Comparison of ENCODE assay signal across 8 mouse cellular contexts in the genomic region with DNA sequence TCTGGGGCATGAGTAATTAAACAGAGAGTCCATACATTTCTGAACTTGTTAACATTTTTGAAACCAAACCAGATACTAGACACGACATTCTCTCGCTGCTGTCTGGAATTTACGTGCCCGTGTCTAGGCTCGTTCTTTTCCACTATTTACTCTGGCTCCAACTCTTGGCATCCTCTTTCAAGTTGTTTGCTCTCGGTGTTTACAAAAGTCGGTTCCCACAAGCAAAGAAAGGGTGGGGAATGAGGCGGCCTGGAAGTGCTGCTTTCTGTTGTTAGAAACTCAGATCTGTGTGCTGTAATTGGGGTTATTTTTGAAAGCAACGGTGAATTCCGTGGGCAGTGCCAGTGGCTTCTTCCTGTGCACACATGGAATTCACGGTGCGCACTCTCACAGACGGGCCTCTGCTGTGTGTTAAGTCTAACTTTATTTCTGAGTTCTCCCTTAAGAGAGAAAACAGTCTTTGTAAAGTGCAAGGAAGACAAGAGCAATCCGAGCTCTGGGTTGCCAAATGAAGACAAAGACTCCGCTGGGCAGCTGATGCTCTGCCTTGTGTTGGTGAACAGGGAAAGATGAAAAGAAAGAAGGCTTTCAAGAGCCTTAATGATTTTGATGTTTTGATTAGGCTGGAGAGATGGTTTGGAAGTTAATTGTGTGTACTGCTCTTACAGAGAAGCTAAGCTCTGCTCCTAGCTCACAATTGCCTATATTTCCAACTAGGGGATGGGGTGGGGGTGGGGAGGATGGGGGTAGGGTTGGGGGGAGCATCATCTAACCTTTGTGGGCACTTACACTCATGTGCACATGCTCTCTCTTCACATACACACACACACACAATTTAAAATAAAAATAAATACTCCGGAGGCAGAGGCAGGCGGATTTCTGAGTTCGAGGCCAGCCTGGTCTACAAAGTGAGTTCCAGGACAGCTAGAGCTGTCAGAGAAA.
DNase-seq lines count a peak whose midpoint lies in the region; ATAC-seq lines count a peak whose summit lies in the region.

No protein-coding gene starts in this region.

- no peaks in the 10 kb centered on the region for H3K9me3 ChIP-seq in liver, embryonic 15.5 days (replicated peaks)
- H3K9me3 ChIP-seq in liver, embryonic 12.5 days (replicated peaks), result no peaks in the 10 kb centered on the region
- H3K9me3 ChIP-seq in neural tube, embryonic 15.5 days (replicated peaks), result no peaks in the 10 kb centered on the region

- H3K4me1 ChIP-seq in liver, embryonic 15.5 days (replicated peaks), result no peaks in the 10 kb centered on the region
- H3K4me1 ChIP-seq in liver, embryonic 12.5 days, result no peaks in the 10 kb centered on the region
- no peaks in the 10 kb centered on the region for H3K4me1 ChIP-seq in neural tube, embryonic 15.5 days

- no peak overlapping the region for H3K4me3 ChIP-seq in liver, embryonic 15.5 days (replicated peaks)
- H3K4me3 ChIP-seq in liver, embryonic 12.5 days, result no peak overlapping the region
- no peak overlapping the region for H3K4me3 ChIP-seq in neural tube, embryonic 15.5 days (replicated peaks)

- no peak overlapping the region for H3K27ac ChIP-seq in liver, embryonic 15.5 days (replicated peaks)
- no peak overlapping the region for H3K27ac ChIP-seq in liver, embryonic 12.5 days
- H3K27ac ChIP-seq in neural tube, embryonic 15.5 days (replicated peaks), result peak overlapping the region; percentile 45

- no peak overlapping the region for H3K9ac ChIP-seq in liver, embryonic 15.5 days
- H3K9ac ChIP-seq in liver, embryonic 12.5 days, result no peak overlapping the region
- no peak overlapping the region for H3K9ac ChIP-seq in neural tube, embryonic 15.5 days (replicated peaks)

- H3K36me3 ChIP-seq in liver, embryonic 15.5 days (replicated peaks), result no peaks in the 10 kb centered on the region
- H3K36me3 ChIP-seq in liver, embryonic 12.5 days, result no peaks in the 10 kb centered on the region
- H3K36me3 ChIP-seq in neural tube, embryonic 15.5 days, result no peaks in the 10 kb centered on the region

- no peaks in the 10 kb centered on the region for H3K27me3 ChIP-seq in liver, embryonic 15.5 days
- no peaks in the 10 kb centered on the region for H3K27me3 ChIP-seq in liver, embryonic 12.5 days (replicated peaks)
- H3K27me3 ChIP-seq in neural tube, embryonic 15.5 days (replicated peaks), result no peaks in the 10 kb centered on the region

- no peak for ATAC-seq in liver, embryonic 15.5 days (ENCODE audit: insufficient read depth)
- ATAC-seq in liver, embryonic 12.5 days, result no peak
- ATAC-seq in neural tube, embryonic 15.5 days (ENCODE audit: low FRiP score), result no peak
- ATAC-seq in inflammation-experienced regulatory T-cells, adult 6 months, result no peak

- H3K4me2 ChIP-seq in liver, embryonic 15.5 days, result 0 out of 2 replicates have a peak overlapping the region, but pooled peaks have one; percentile 18
- no peak overlapping the region for H3K4me2 ChIP-seq in liver, embryonic 12.5 days
- 0 out of 2 replicates have a peak overlapping the region, but pooled peaks have one; percentile 11 for H3K4me2 ChIP-seq in neural tube, embryonic 15.5 days

- 60% methylated on average over 18 of the region's 18 CpGs for WGBS in liver, embryonic 15.5 days (ENCODE audit: insufficient replicate concordance)
- WGBS in liver, embryonic 12.5 days (ENCODE audit: insufficient replicate concordance), result 70% methylated on average over 18 of the region's 18 CpGs
- WGBS in neural tube, embryonic 15.5 days, result 48% methylated on average over 18 of the region's 18 CpGs

- peak; percentile 14 for DNase-seq in embryo, embryonic 10.5 days (ENCODE audit: low spot score)
- DNase-seq in embryo, embryonic 10 days (ENCODE audit: low spot score), result no peak
- peak; percentile 17 to 43 for DNase-seq in kidney, postnatal 4 days
- no peak for DNase-seq in thymus, postnatal 14 days

Comparison
In these comparisons a context has a peak if more than half of its experiments do, and no peak if none do; other contexts are left out.
1. DNase-seq: peak in embryo, embryonic 10.5 days (single experiment) and kidney, postnatal 4 days (2 of 2); none in embryo, embryonic 10 days (single experiment) and thymus, postnatal 14 days (single experiment).